Mouse (Mus musculus) CH12.LX (cell line): ENCODE data around the gene Iqgap1.

Experiments used
- ELF1 ChIP-seq: IDR thresholded peaks from 2 replicates; pipeline ENCODE4 v1.6.1; 2014; ENCODE audit warnings: low read depth, mild to moderate bottlenecking, inconsistent platforms, low read length, improper control_type of control experiment
- EP300 ChIP-seq: IDR thresholded peaks from 2 replicates; pipeline ENCODE4 v1.6.1; 2011; ENCODE audit warnings: low read length, improper control_type of control experiment
- NRF1 ChIP-seq: IDR thresholded peaks from 2 replicates; pipeline ENCODE4 v1.6.1; 2014; ENCODE audit warnings: low read depth, mild to moderate bottlenecking, inconsistent platforms, low read length, improper control_type of control experiment, moderate library complexity
- TCF12 ChIP-seq: IDR thresholded peaks from 2 replicates; pipeline ENCODE4 v1.6.1; 2014; ENCODE audit warnings: low read depth, mild to moderate bottlenecking, inconsistent platforms, low read length, improper control_type of control experiment

GRCm38 (mm10) chr7:80682630-80683029 is 143.1 kb downstream of the Iqgap1 start:
- TF ChIP-seq ELF1 = no peak
- TF ChIP-seq EP300 = no peak
- no peak for TF ChIP-seq TCF12
- TF ChIP-seq NRF1 = no peak
